Mouse (Mus musculus) CD8-positive naive resting alpha-beta T cell, adult 57 days (primary cell): ENCODE measurements around the gene Tfap2b. TPM values are rescaled to one million over a fixed set of nuclear protein-coding genes. Genes with fewer than 3 reads are reported as not detected.

Source experiments
- total RNA-seq: library from RNA; stranded (reverse); gene quantifications from one replicate; pipeline ENCODE4 v1.2.4, GENCODE M21; 2023

The Tfap2b gene
- not detected for total RNA-seq

GRCm38 (mm10) chr1:19208641-19209358, at the start of gene Tfap2b:
TSS of gene Tfap2b (plus strand) at chr1:19208914.

Other genes starting within 250 kb of the Tfap2b start
- not detected for gene Tfap2d, start 105.9 kb upstream of the Tfap2b start, total RNA-seq